Mouse (Mus musculus): Measurements from ENCODE around the gene Nudt6.

The Nudt6 gene

DNA sequence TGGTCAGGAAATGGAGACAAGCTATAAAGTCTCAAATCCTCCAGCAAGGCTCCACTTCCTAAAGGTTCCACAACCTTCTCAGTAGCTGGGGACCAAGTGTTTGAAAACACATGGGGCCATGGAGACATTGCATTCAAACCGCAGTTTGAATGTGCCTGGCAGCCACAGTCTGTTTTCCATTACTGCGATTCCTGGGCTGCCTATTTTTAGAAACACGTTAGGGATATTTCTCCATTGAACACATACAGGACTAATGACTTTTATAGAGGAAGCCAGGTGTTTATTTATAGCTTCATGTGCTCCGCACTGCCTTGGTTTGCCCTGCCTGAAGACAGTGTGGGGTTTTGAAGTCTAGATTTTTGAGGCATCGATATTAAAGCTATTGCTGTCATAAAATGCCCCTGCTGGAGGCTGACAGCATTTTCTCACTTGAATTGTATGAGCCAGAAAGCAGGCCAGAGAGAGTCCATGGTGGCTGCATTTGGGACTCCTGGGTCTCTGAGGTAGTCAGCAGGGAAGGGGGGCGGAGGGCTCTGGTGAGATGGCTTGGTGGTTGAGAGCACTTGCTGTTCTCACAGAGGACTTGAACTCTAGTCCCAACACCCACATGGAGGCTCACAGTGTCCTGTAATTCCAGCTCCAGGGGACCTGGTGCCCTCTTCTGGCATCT lies 36.8 kb downstream of the Nudt6 start:
- DNase-seq (ENCODE audit: low read depth, low spot score), result no peak

DNA sequence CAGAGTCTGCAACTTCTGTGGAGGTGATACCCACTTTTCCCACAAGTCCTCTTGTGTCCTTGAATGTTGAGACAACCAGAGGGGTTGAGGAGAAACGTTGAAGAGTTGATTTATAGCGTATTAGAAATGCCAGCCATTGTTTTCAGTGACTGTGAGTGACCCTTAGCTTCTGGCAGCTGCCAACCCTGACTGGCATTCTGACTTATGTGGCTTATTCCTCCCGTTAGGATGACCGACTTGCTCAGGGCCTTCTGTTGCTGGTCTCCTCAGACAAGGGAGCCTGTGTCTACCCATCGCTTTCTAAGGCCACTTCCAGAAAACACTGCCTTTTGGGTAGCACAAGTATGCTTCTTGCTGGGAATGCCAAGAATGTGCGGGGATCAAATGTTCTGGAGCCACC lies 38.6 kb downstream of the Nudt6 start:
- no peak for DNase-seq (ENCODE audit: low read depth, low spot score)

DNA sequence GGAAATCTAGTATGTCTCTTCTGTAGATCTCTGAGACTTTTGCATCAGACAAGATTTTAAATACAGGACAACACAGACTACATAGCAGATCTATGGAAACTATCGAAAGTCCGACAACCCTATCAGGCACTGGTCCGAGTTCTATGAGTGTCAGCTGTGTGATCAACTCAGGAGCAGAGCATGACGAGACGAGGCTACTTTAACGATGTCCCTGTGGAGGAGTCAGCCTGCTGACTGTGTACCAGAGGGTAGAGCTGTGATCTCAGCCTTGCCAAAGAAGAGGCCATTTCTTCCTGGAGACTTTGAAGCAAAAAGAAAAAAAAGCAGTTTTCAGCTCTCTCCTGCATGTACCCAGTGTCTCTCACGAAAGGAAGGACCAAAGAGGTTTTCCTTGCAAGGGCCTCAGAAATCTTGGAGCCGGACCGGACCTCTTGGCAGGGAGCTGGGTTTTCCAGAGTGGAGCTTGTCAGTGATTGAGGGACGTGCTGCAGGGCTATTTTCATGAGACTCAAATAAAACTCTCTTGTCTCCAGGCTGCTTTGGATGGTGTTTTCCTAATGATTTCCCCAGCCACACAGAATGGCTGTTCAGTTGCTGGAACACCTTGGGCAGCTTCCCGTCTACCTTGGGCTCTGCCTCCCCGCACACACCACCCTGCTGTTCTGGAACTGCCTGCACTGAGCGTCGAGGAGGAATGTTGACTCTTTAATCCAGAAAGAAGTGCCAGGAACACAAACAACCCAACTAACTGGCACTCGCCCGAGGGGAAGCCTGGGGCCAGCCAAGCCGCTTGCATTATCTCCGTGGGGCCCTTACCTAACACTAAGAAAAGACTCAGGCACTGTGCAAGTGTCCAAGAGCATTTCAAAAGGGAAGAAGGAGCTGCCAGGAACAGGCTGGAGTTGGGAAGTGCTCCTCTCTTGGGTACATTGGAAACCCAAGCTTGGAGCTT lies 39.8 kb downstream of the Nudt6 start:
- DNase-seq (ENCODE audit: low read depth, low spot score), result no peak

DNA sequence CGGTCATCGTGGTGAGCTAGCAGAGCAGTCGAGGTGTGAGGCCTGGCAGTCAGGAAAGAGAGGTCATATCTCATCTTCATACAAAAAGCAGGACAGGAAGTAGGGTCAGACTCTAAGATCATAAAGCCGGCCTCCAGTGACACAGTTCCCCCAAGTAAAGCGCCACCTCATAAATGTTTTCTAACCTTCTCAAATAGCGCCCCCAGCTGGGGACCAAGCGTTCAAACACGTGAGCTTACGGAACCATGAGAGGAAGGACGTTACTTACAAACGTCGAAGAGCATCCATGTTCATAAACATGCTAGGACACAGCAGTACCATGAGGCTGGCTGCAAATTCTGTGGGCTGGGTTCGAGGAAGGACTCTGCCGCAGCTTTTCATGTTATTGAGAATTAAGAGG lies 40.8 kb downstream of the Nudt6 start:
- no peak for DNase-seq (ENCODE audit: low read depth, low spot score)

DNA sequence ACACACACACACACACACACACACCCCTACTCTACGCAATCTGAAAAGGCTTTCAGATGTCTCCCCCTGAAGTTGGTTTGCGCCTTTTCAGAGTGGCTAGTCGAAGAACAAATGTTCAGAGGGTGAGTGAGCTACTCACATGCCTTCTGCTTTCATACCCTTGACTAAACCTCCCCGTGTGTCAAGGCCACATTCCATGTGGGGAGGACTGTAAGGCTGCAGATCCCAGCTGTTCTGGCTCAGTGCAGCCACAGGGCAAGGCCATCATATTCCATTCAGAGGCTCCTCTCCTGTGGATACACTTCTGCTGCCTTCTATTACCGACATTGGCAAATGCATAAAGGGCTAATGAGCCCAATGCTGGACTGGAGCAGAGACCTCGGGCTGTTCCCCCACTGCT lies 41.6 kb downstream of the Nudt6 start:
- no peak for DNase-seq (ENCODE audit: low read depth, low spot score)

DNA sequence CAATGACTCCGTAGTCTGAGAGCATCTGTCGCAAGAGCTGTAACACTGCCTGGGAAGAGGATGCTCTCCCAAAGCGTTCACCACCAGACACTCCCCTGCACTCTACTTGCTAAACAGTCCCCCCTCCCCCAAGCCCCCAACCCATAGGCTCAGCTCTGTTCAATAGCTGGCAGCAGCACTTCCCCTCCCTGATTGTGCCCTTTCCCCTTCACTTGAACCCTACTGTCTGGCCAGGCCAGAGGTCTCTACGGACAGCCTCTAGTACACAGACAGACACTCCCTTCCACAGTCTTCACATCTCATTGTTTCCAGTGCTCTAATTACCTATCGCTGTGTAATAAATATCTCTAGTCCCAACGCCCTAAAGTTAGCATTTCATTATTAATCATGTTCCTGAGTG lies 42.1 kb downstream of the Nudt6 start:
- no peak for DNase-seq (ENCODE audit: low read depth, low spot score)

DNA sequence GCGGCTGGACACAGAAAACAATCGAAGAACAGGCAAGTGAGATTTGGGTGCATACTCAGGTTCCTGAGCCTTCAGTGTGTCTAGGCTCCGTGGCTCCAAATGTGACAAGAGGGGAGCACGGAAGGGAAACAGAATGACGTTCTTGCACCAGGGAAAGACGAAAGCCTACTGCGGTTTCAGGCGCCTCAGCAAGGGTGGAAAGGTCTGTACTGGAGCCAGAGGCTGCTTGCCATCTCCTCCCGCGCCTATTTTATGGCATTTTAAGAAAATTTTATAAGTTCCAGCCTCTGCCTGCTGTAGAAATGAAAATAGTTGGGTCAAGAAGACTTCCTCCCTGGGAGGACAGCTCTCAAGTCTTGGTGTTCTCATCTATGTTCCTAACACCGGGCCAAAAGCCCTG lies 46.3 kb downstream of the Nudt6 start:
- DNase-seq (ENCODE audit: low read depth, low spot score), result no peak

DNA sequence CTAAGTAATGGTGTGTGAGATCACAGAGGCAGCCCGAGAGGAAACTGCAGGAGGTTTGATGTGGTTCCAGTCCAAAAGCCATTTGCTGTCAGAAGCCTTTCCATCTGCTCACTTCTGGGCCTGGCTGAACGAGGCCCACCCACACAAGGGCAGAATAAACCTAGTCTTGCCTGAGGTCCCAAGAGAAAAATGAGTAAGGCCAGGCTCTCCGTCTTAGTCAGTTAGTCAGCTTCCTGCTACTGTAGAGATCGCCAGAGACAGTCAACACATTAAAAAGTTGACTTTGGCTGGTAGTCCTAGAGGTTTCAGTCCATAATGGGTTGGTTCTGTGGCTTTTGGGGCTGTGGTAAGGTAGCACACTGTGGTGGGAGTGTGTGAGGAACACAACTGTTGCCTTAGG lies 49.6 kb downstream of the Nudt6 start:
- DNase-seq (ENCODE audit: low read depth, low spot score), result no peak

DNA sequence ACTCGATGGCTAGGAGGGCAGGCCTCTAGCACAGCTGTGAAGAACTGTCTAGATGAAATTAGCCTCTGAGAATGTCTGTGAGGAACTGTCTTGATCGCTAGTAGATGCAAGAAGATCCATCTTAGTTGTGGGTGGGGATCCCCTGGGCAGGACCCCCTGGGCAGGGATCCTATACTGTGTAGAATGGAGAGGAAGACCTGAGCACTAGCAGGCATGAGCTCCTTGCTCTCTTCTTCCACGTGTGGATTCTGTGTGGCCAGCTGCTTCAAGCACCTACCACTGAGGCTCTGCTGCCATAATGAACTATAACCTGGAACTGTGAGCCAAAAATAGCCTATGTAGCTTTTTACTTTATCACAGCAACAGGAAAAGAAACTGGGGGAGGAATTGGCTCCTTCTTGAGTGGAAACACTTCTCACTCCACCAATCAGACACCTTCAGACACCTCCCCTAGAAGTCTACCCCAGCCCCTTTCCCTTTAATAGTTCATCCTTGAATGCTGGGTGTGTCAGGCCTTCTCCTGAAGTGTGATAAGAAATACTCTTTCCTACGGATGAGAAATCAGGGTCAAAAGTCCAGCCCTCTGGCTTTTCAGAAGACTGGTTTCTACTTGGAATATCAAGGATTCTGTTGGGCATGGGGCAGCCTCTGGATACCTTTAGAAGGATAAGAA lies 53.5 kb downstream of the Nudt6 start:
- no peak for DNase-seq (ENCODE audit: low read depth, low spot score)

DNA sequence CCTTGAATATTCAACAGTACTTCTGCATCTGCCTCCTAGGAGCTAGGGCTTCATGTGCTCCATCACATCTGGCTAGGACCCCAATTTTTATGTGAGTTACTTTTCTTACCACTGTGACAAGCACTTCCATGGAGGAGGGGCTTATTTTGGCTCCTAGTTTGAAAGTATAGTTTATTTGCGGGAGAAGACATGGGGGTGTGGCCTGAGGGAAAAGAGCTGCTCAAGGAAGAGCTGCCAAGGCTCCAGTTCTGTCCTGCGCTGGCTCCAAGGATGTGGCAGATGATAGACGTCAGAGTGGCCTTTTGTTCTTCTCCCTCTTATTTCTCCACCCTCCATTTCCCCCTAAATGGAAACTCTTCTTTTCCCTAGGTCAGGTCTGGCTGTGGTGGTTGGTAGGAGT lies 54.0 kb downstream of the Nudt6 start:
- DNase-seq (ENCODE audit: low read depth, low spot score), result no peak

DNA sequence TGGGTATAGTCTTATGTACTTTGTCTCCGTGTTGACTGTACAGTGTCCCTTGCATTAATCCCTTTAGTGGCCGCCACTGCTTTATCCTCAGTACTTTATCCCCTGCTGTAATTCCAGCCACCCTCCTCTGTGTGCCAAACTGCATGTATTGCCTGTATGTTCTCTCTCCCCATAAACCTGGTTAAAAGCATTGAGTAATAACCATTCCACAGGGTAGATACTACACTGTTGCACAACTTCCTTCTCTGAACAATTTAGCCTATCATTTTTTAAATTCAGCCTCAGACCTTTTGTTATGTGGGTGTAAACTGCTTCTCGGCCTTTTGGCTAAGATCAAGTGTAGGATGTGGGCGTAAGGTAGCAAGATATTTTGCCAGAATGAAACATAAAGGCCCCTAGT lies 54.9 kb downstream of the Nudt6 start:
- peak; percentile 38 for DNase-seq (ENCODE audit: low read depth, low spot score)

DNA sequence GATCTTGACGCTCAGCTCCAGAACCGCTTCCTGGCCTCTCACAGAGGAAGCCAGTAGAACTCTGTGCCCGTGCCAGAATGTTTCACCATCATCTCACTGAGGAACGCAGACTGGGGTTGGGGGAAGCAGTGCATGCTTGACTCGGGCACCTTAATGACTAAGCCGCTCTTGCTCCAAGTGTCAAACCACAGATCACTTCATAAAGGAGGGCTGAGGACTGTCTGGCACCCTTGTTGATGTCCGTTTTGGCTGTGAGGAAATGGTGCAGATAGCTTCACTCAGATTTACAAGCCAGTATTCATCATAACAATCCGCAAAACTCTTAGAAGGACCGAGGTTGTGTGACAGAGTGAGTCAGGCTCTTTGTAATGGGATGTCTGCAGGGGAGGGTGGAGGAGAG lies 59.3 kb downstream of the Nudt6 start:
- no peak for DNase-seq (ENCODE audit: low read depth, low spot score)
